Mouse (Mus musculus): ENCODE data around the gene Fyttd1. TPM values are rescaled to one million over a fixed set of nuclear protein-coding genes. Genes with fewer than 3 reads are reported as not detected.
A peak's percentile ranks its signal among the peaks of the same experiment; 100 is the strongest.
"Not testable (repeated sequence)": the region's sequence is repeated elsewhere in the genome, so short reads cannot be mapped to it uniquely, and the experiment has no call there.

Gene Fyttd1
- total RNA-seq, 2 experiments from 2014 or later = 95.0 to 95.1 TPM

DNA sequence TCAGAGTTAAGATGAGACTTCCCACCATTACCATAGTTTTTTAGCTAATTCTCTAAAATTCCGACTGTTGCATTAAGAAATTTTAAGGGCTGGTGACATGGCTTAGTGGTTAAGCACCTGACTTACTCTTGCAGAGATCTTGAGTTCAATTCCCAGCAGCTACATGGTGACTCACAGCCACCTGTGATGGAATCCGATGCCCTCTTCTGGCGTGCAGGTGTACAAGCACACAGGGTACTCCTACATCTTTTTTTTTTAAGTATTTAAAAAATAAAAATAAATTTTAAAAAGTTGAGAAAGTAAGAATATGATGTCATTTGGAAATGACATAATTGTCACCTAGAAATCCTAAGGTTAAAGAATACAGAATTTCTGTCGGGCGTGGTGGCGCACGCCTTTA, 10.7 kb downstream of the Fyttd1 start:
- intact Hi-C loops (cut with DNase I) = loop anchor here (10.0 kb wide), 1 partner anchor 193 kb away; no protein-coding TSS in a partner anchor
- Histone ChIP-seq H3K4me3 (no peak overlapping the region), H3K27ac (no peak overlapping the region)
- no peak for DNase-seq
- TF ChIP-seq CTCF (IDR thresholded peaks at IDR 0.05) = peak; percentile 55

DNA sequence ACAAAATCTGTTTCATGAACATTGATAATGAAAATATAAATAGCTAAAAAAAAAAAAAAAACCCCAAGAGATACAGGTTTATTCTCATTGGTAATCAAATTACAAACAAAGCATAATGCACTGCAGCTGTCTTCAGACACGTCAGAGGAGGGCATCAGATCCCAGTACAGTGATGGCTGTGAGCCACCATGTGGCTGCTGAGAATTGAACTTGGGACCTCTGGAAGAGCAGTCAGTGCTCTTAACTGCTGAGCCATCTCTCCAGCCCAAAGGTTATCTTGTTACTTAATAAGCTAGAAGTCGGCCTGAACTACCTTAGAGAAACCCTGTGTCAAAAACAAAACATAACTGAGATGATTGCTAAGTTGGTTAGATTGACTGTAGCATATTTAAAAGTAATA, 12.6 kb downstream of the Fyttd1 start:
- Histone ChIP-seq H3K27ac (no peak overlapping the region), H3K4me3 (no peak overlapping the region)
- intact Hi-C loops (cut with DNase I) = loop anchor here (10.0 kb wide), 1 partner anchor 195 kb away; no protein-coding TSS in a partner anchor
- no peak for DNase-seq
- TF ChIP-seq CTCF (IDR thresholded peaks at IDR 0.05) = no peak

DNA sequence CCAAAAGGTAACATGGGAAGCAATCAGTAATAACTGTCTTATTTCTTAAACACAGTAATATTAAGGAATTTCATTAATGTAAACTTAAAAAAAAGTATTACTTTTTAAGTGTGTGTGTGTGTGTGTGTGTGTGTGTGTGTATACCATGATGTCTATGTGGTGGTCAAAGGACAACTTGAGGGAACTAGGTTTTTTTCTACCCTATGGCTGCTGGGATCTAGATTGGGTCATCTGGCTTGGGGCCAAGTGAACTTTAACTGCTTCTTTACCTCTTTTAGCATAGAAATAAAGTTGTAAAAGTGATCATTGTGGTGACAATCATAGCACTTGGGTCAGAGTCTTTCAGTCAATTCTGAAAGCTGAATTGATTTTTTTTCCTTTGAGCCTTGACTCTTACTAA, 18.8 kb downstream of the Fyttd1 start:
- TF ChIP-seq CTCF (IDR thresholded peaks at IDR 0.05) = no peak
- intact Hi-C loops (cut with DNase I) = no loop called here
- no peak for DNase-seq
- Histone ChIP-seq H3K27ac (no peak overlapping the region), H3K4me3 (no peak overlapping the region)

DNA sequence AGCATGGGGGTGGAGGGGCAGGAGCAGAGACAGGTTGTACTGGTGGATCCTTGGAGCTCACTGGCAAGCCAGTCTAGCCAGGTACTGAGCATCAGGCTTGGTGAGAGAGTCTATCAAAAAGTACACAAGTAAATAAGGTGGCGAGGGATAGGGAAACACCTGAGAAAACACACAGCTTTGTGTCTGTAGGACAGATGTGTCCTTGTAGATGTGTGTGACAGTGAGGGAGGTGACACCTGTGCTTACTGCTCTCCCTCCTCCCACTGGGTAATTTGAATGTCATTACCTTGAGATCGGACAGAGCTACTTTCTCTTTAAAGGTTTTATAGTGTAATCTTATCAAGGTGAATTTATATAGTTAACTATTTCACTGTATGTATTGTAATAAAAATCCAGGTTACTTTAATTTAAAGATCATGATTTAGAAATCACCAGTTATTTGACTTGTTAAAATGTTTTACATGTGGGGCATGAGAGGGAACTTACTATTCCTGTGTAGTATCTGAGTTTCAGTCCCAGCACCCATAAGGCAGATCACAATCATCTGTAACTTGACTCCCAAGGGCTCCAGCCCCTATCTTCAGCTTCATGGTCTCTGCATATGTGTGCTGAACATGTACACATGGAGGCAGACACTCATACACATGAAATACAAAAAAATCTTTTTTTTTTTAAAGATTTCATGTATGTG, 24.2 kb downstream of the Fyttd1 start:
- no peak for DNase-seq
- intact Hi-C loops (cut with DNase I) = no loop called here
- Histone ChIP-seq H3K27ac (no peak overlapping the region), H3K4me3 (no peak overlapping the region)
- no peak for TF ChIP-seq CTCF (IDR thresholded peaks at IDR 0.05)

DNA sequence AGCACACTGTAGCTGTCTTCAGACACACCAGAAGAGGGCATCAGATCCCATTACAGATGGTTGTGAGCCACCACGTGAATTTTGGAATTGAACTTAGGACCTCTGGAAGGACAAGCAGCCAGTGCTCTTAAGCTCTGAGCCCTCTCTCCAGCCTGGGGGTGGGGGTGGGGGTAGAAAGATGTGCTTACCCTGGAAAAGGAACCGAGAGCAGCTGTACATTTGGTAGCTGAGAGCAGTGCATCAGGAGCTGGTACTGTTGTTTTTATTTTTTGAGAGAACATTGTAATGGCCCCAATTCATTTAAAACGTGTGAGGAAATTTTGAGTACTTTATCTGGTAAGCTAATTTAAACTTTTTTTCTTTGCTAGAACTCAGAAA, 24.7 kb downstream of the Fyttd1 start:
- Histone ChIP-seq H3K27ac (no peak overlapping the region), H3K4me3 (no peak overlapping the region)
- peak; percentile 27; the same call in 1 of the 2 replicates for TF ChIP-seq CTCF (IDR thresholded peaks at IDR 0.05)
- no peak for DNase-seq
- intact Hi-C loops (cut with DNase I) = no loop called here

DNA sequence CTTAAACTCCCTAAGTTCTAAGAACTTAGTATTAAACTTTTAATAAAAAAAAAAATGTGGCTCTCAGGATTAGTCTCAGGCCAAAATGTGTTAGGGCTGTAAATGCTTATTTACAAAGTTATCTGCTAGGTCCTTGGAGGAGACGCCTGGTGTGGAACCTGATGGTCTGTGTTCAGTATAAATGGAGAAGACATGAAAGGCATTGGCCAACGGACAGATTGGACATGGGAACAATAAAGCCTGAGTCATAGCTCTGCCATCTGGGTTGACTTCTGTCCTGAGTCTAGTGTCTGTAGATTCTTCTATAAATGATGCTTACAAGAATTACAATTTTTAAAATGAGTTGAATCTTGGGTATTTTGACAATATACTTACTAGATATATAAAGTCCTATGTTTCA, 28.9 kb downstream of the Fyttd1 start:
- H3K4me3 ChIP-seq = no peak overlapping the region
- intact Hi-C loops (cut with DNase I) = no loop called here
- no peak for DNase-seq
- TF ChIP-seq CTCF (IDR thresholded peaks at IDR 0.05) = no peak
- no peak overlapping the region for H3K27ac ChIP-seq

DNA sequence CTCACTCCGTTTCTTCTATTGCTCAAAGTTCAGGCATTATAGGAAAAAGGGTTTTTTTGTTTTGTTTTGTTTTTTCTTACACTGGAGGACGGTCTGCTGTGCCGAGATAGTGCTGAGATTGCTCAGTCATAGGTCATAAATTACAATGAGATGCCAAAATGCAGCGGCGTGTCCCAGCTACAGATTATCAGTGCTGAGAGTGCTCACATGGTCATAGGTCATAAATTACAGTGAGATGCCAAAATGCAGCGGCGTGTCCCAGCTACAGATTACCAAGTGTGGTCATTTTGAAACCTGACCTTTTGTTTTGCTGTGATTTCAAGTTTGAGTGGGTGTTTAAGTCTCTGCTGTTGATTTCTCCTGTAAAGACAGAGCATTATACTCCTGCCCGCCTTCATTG, 29.4 kb downstream of the Fyttd1 start:
- Histone ChIP-seq H3K4me3 (no peak overlapping the region), H3K27ac (no peak overlapping the region)
- no peak for TF ChIP-seq CTCF (IDR thresholded peaks at IDR 0.05)
- DNase-seq = no peak
- intact Hi-C loops (cut with DNase I) = no loop called here

DNA sequence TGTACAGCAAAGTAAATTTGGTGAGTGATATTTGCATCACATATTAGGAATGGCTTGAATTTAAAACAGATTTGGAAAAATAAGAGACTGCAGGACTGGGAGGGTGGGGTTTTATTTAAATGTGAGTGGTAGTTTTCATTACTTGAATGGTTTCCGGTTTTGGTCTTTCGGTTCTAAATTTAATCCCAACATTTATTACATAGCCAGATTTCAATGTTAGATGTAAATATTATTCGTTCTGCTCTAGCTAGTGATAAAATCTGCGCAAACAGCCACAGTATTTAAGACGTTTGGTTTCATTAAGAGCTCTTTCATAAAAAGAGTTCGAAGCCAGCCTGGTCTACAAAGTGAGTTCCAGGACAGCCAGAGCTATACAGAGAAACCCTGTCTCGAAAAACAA, 35.9 kb downstream of the Fyttd1 start:
- no peak for TF ChIP-seq CTCF (IDR thresholded peaks at IDR 0.05)
- intact Hi-C loops (cut with DNase I) = loop anchor here (5.0 kb wide), 1 partner anchor 44 kb away; no protein-coding TSS in a partner anchor
- DNase-seq = no peak
- H3K4me3 ChIP-seq = peak overlapping the region; percentile 85
- H3K27ac ChIP-seq = peak overlapping the region; percentile 98

DNA sequence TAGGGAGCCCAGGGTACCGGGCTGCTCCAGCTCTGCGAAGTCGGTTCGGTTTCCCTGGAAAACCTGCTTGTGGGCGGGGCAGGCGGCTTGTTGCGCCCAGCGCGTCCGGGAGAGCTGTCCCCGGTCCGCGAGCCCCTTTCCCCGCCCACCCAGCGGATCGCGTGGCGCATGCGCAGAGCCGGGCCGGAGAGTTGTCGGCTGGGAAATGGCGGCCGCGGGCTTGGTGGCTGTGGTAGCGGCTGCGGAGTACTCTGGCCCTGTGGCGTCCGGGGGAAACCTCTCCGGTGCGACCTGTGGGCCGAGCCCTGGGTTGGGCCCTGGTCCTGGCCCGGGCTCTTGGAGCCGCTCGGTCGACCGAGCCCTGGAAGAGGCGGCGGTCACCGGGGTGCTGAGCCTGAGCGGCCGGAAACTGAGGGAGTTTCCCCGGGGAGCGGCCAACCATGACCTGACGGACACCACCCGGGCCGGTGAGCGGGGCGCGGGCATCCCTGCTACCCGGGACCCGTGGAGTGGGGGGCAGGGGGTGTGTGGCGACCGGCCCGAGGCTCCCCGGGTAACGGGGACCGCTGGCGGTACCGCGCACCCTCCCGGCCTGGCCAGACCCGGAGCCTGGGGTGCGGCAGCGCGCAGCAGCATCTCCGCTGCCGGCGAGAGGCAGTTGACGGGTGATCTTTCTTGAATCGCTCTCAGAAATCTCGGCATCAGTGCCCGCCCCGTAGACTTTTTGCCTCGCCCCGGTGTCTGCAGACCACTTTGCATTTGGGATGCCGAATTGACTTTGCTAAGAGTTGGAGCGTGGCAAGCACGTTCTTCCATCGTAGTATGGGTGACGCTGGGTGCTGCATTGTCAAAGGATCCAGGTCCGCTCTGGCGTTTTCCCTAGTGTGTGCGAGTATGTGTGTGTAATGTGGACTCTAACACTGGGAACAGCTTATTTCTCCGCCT, 36.9 kb downstream of the Fyttd1 start, which contains the start of gene Lrch3:
TSS of gene Lrch3 (plus strand) at position 164 of the 945 bp plus-strand sequence.
- peak within 1 kb of the TSS; percentile 98 for H3K27ac ChIP-seq
- intact Hi-C loops (cut with DNase I) = loop anchor here (5.0 kb wide), 1 partner anchor 43 kb away; no protein-coding TSS in a partner anchor
- H3K4me3 ChIP-seq = peak within 1 kb of the TSS; percentile 85
- peak; percentile 98 for DNase-seq
- no peak for TF ChIP-seq CTCF (IDR thresholded peaks at IDR 0.05)

DNA sequence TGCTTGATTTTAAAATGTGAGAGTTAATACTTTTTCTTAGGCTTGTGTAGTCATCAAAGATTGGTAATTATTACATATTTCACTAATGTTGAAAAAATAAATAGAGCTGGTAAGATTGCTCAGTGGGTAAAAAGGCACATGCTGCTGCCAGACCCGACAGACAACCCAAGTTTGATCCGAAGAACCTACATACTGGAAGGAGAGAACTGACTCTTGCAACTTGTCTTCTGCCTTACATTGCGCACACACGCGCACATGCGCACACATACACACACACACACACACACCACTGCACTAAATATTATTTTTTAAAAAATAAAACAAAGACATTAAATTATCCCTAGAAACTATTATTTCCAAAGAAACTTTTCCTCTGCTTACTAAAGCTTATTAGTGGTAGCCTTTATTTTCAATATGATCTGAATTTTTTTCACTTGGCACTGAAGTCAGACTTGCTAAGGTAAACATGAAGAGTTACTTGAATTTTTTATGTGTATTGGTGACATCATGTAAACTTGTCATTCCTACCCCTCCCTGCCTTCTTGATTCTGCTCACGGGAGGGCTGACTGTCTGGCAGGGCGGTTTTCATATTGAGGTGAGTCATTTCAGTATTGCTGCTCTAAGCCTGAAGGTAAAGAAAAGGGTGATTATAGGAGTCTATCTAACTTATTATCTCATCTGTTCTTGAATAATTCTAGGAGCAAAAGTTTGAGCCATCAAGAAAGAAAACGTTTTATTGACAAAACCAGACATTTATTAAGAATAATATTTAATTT, 38.2 kb downstream of the Fyttd1 start:
- DNase-seq = no peak
- H3K4me3 ChIP-seq = peak overlapping the region; percentile 85
- intact Hi-C loops (cut with DNase I) = no loop called here
- H3K27ac ChIP-seq = no peak overlapping the region
- TF ChIP-seq CTCF (IDR thresholded peaks at IDR 0.05) = no peak

DNA sequence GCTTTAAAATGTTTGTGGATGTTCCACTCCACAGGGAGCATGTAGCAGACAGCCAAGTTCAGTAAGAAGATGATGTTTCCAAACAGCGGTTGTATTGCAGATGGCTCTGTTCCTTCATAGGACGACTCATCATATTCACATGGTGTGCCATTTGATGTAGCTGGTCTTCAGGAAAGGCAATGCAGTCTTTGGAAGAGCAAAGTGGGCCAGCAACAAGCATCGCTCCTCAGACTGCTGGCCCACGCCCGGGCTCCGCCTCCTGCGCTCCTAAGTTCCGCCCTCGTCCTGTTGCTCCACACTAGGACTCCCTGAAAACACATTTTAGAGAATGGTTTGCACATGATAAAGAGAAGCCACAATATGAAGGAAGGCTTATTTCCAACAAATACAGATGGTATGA, 49.3 kb downstream of the Fyttd1 start:
- DNase-seq = peak; percentile 25
- intact Hi-C loops (cut with DNase I); H3K4me3 ChIP-seq: not testable (repeated sequence)
- H3K27ac ChIP-seq = peak overlapping the region; percentile 58

DNA sequence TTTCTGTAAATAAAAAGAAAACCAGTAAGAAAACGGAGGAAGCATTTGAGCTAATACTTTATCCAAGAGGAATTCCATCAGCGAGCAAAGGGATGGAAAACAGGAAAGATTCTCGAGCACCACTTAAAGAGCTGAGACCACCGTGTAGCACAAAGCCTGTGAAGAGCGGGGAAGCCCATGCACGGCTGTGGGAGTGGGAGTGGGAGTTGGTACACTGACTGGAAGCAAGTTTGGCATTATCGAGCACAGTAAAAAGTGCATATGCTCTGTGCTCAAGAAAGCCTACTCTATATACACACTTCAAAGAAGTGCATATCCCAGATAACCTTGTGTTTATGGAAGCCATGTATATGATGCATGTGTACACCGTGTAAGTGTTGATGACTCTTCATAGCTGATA, 49.7 kb downstream of the Fyttd1 start:
- intact Hi-C loops (cut with DNase I) = no loop called here
- H3K27ac ChIP-seq = peak overlapping the region; percentile 58
- DNase-seq = no peak
- no peak overlapping the region for H3K4me3 ChIP-seq
- TF ChIP-seq CTCF (IDR thresholded peaks at IDR 0.05) = no peak

All from gastrocnemius, adult 2 months (tissue).